Mouse (Mus musculus) forebrain, embryonic 16.5 days (tissue): ENCODE measurements at regions not wholly inside any gene's neighbourhood (a gene's known extent, or its start where the extent isn't known, plus 50 kb on each side); places are given as distances from the start of the nearest gene placed in this dataset.

Source experiments
- ATAC-seq: fragments of 200-750 bp; cut with Nextera tagmentation; 2 replicates; pipeline ENCODE4 v1.8.0; 2017; ENCODE audit warnings: mild to moderate bottlenecking, moderate library complexity
- H3K27ac ChIP-seq: fragments of 300-500 bp; sonication (generic); 2 replicates; pipeline ENCODE4 v1.5.1; 2014; ENCODE audit warnings: low read length, control low read depth
- H3K27me3 ChIP-seq: fragments of 300-500 bp; sonication (generic); replicated peaks from 2 replicates; pipeline ENCODE4 v1.6.1; 2014; ENCODE audit warnings: low read length; ENCODE audit not compliant: control insufficient read depth, insufficient read depth
- H3K36me3 ChIP-seq: fragments of 300-500 bp; sonication (generic); 2 replicates; pipeline ENCODE4 v1.6.1; 2014; ENCODE audit not compliant: control insufficient read depth, insufficient read depth
- H3K4me1 ChIP-seq: fragments of 300-500 bp; sonication (generic); replicated peaks from 2 replicates; pipeline ENCODE4 v1.6.1; 2014; ENCODE audit warnings: low read length; ENCODE audit not compliant: control insufficient read depth, insufficient read depth
- H3K4me2 ChIP-seq: fragments of 300-500 bp; sonication (generic); 2 replicates; pipeline ENCODE4 v1.6.1; 2014; ENCODE audit warnings: mild to moderate bottlenecking, low read length, control low read depth
- H3K4me3 ChIP-seq: fragments of 300-500 bp; sonication (generic); replicated peaks from 2 replicates; pipeline ENCODE4 v1.5.1; 2014; ENCODE audit warnings: mild to moderate bottlenecking, low read length, control low read depth
- H3K9ac ChIP-seq: fragments of 300-500 bp; sonication (generic); replicated peaks from 2 replicates; pipeline ENCODE4 v1.6.1; 2014; ENCODE audit warnings: low read depth, low read length, control low read depth
- H3K9me3 ChIP-seq: fragments of 300-500 bp; sonication (generic); 2 replicates; pipeline ENCODE4 v1.6.1; 2016; ENCODE audit warnings: low read length; ENCODE audit not compliant: control insufficient read depth
- WGBS: fragments of 180-500 bp; shearing (Covaris S2); extraction: QIAGEN DNeasy Blood & Tissue Kit; methylation state at CpG from one replicate; pipeline ENCODE4 v1.1.7; 2014; 5-methylcytosine and 5-hydroxymethylcytosine counted together

DNA sequence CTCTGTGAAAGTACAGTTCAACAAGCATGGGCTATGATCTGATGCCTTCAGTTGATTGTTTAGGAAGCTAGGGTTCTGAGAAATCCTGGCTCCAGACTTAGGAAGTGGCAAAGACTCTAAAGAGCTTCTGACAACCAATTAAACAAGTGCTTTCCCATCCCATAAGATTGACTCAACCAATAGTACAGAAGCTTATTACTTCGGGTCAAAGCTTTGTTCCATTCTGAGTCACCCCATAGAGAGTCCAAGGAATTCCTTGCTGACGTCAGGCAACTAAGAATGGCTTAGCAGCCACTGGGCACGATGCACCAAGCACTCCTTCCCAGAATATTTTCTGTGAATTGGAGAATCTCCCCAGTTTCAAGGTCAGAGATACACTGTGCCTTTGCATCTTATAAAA lies 59.0 kb upstream of the Ntm start:
- ATAC-seq = no peak
- H3K9ac ChIP-seq = no peak overlapping the region
- 38% methylated on average over 3 of the region's 3 CpGs for WGBS
- no peaks in the 10 kb centered on the region for H3K9me3 ChIP-seq
- H3K4me1 ChIP-seq = no peaks in the 10 kb centered on the region; the same call in 1 of the 2 replicates
- no peak overlapping the region for H3K27ac ChIP-seq
- H3K36me3 ChIP-seq = no peaks in the 10 kb centered on the region
- H3K27me3 ChIP-seq = no peaks in the 10 kb centered on the region
- no peak overlapping the region for H3K4me2 ChIP-seq
- no peak overlapping the region for H3K4me3 ChIP-seq

DNA sequence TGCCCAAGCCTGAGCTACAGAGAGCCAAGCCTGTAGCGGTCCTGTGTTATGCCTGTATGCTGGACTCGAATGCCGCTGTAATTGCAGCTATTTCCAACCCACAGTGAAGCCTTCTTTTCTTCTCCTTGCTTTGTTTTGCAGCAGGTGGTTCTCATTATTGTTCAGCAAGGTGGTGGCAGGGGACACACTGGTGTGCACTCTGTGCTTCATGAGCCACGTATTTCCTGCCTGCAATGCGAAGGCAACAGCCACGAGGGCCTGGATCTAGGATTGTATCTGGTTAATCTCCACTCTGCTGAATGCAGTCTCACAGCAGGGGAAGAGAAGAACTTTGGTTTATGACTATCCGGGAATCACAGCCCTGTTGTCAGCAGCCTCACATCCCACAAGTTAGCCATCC lies 62.3 kb upstream of the Ntm start:
- whole genome bisulfite sequencing = 27% methylated on average over 7 of the region's 7 CpGs
- H3K9me3 ChIP-seq = no peaks in the 10 kb centered on the region
- no peak for ATAC-seq
- H3K4me3 ChIP-seq = no peak overlapping the region
- H3K27ac ChIP-seq = no peak overlapping the region
- no peaks in the 10 kb centered on the region for H3K27me3 ChIP-seq
- no peak overlapping the region for H3K9ac ChIP-seq
- H3K4me1 ChIP-seq = no peaks in the 10 kb centered on the region
- no peak overlapping the region for H3K4me2 ChIP-seq
- no peaks in the 10 kb centered on the region for H3K36me3 ChIP-seq

DNA sequence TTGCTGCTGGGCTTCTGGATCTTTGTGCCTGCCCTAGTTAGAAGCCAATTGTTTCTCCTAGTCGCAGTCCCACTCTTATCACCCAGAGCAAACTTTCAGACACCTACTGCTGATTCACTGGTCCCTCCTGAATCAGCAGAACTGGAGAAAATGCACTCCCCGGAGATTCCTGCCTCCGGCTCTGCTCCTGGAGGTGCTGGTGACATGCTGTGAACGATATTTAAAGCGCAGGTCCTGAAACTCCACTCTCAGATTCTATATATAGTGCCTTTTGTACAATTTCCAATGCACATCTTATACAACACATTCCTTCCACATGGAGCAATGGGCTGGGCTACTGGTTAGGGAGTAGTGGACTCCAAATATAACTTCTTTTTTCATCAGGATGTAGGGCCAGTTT lies 64.0 kb upstream of the Ntm start:
- H3K27ac ChIP-seq = no peak overlapping the region
- H3K9ac ChIP-seq = no peak overlapping the region
- 86% methylated on average over 5 of the region's 5 CpGs for WGBS
- H3K4me2 ChIP-seq = no peak overlapping the region
- no peaks in the 10 kb centered on the region for H3K4me1 ChIP-seq
- no peaks in the 10 kb centered on the region for H3K9me3 ChIP-seq
- H3K27me3 ChIP-seq = no peaks in the 10 kb centered on the region
- ATAC-seq = no peak
- no peaks in the 10 kb centered on the region for H3K36me3 ChIP-seq
- no peak overlapping the region for H3K4me3 ChIP-seq

DNA sequence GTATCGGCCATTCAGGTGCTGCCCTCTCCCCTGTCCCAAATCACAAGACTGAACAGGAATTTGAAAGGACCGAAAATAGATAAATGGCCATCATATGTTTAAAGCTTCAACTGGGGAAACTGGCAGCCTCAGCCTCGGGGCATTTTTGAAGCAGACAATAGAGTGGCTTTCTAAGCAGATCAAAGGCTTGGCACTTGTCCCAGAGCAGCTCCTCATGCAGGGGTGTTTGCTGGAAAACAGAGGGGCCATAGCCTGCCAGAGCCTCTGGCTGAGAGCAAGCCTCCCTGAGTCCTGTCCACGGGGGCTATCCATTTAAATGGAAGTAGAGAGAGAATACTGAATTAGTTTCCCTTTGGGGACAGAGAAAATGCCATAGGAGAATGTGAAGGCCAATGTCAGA lies 77.5 kb upstream of the Ntm start:
- no peak overlapping the region for H3K27ac ChIP-seq
- under 1% methylated on average over 4 of the region's 4 CpGs for WGBS
- peak; percentile 59; the same call in 1 of the 2 replicates for ATAC-seq

DNA sequence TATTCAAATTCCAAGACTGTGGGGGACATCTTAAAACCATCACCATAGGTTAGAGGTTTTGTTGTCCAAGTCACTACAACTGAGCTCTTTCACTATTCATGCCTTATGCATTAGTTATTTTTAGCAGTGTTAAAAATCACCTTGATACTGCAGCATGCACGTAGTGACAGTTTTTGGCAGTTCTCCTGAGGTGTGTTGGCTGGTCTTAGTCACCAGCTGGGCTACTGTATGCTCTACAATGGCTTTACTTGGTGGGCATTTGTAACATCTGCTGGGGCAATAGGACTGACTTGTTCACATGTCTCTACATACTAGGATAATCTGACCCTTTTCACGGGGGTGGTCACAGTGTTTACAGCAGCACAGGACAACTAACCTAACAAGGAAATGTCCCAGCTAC lies 101.6 kb upstream of the Ntm start:
- no peak for ATAC-seq
- no peak overlapping the region for H3K4me2 ChIP-seq
- no peak overlapping the region for H3K9ac ChIP-seq
- H3K4me1 ChIP-seq = peaks cover 8% of the 10 kb centered on the region; the same call in 1 of the 2 replicates
- no peak overlapping the region for H3K4me3 ChIP-seq
- H3K27me3 ChIP-seq = no peaks in the 10 kb centered on the region
- no peaks in the 10 kb centered on the region for H3K9me3 ChIP-seq
- WGBS = 75% methylated on average over 2 of the region's 2 CpGs
- H3K27ac ChIP-seq = no peak overlapping the region
- H3K36me3 ChIP-seq = no peaks in the 10 kb centered on the region

More for the DNA sequence above, 77.5 kb upstream of the Ntm start:
- Histone ChIP-seq H3K9ac (no peak overlapping the region), H3K4me2 (no peak overlapping the region), H3K27me3 (no peaks in the 10 kb centered on the region), H3K4me3 (no peak overlapping the region), H3K36me3 (no peaks in the 10 kb centered on the region), H3K9me3 (no peaks in the 10 kb centered on the region), H3K4me1 (0 out of 2 replicates have a peak, but pooled peaks cover 3% of the 10 kb centered on the region)

DNA sequence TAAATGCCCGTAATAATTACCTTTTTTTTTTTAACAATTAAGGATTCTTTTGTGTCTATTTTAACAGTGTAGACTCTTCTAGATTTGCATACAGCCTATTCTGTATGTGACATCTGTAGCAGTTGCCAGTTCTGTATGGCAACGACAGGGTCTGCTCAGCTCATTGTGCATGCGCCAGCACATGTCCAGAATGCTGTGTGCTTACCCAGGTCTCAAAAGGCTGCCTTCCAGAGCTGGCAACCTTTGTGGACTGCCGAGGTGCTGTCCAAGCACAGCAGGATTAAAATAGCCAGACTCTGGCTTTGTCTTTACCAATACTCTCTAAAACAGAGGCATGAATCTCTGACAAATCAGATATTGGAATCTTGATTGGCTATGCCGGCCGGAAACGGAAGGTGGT lies 105.0 kb upstream of the Ntm start:
- no peak overlapping the region for H3K9ac ChIP-seq
- no peaks in the 10 kb centered on the region for H3K36me3 ChIP-seq
- no peak overlapping the region for H3K27ac ChIP-seq
- H3K4me1 ChIP-seq = peaks cover 8% of the 10 kb centered on the region; the same call in 1 of the 2 replicates
- 13% methylated on average over 7 of the region's 7 CpGs for WGBS
- H3K27me3 ChIP-seq = no peaks in the 10 kb centered on the region
- no peaks in the 10 kb centered on the region for H3K9me3 ChIP-seq
- no peak overlapping the region for H3K4me2 ChIP-seq
- peak; percentile 74; the same call in 1 of the 2 replicates for ATAC-seq
- H3K4me3 ChIP-seq = no peak overlapping the region

DNA sequence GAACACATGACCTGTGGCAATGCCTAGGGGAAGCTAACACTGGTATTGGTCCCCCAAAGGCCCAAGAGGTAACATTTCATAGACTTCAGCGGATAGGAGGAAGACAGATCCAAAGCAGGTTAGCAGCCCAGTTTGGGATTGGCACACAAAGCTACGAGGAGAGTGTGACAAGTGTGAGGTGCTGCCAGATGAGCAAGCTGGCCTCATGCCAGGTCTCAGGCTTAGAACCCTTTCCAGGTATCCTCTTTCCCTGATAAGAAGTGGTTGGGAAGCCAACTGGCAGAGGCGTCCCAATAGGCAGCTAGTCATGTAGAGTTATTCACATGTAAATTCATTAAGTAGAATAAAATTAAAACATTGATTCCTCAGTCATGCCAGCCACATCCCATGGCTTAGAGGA lies 112.3 kb upstream of the Ntm start:
- no peak overlapping the region for H3K4me2 ChIP-seq
- 58% methylated on average over 3 of the region's 3 CpGs for WGBS
- H3K4me3 ChIP-seq = no peak overlapping the region
- no peak overlapping the region for H3K9ac ChIP-seq
- no peak overlapping the region for H3K27ac ChIP-seq
- H3K36me3 ChIP-seq = no peaks in the 10 kb centered on the region
- H3K9me3 ChIP-seq = no peaks in the 10 kb centered on the region
- 0 out of 2 replicates have a peak, but pooled peaks cover 2% of the 10 kb centered on the region for H3K4me1 ChIP-seq
- no peak for ATAC-seq
- no peaks in the 10 kb centered on the region for H3K27me3 ChIP-seq

DNA sequence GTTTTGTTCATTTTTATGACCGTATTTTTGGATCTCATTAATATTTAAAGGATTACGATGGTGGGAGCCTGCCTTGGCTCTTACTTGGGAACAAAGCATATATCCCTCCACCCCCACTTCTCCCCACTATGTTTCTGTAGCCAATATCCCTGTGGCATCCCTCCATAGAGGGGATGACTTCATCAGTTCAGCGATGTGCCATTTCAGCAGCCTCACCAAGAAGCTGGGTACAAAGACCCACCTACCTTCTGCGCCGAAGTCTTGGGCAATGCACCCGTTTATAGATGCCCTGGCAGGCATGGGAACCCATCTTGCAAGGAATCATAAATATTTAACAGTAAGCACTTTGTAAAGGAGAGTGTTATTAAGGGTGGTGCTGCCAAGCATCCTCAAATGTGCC lies 113.1 kb upstream of the Ntm start:
- 60% methylated on average over 6 of the region's 6 CpGs for WGBS
- no peak for ATAC-seq
- no peaks in the 10 kb centered on the region for H3K9me3 ChIP-seq
- no peaks in the 10 kb centered on the region for H3K36me3 ChIP-seq
- no peak overlapping the region for H3K4me2 ChIP-seq
- H3K27ac ChIP-seq = no peak overlapping the region
- H3K4me3 ChIP-seq = no peak overlapping the region
- no peaks in the 10 kb centered on the region for H3K27me3 ChIP-seq
- H3K9ac ChIP-seq = no peak overlapping the region
- H3K4me1 ChIP-seq = 0 out of 2 replicates have a peak, but pooled peaks cover 2% of the 10 kb centered on the region

DNA sequence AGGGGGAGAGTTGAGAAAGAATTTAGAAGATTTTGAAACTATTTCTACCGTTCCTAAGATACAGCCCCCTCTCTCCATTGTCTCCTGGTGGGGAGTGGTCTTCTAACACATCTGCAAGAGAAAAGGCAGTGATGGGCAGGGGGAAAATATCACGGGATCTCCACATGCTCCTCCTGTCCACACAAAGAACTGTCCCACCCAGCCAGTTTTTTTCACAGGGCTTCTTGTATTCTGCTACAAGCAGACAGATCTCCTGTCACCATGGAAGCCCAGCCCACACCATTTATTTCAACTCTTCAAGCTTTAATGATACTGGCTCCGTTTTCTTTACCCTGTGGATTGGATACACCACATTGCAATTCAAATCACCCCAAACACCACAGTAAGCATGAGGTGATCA lies 113.5 kb upstream of the Ntm start:
- no peak overlapping the region for H3K4me3 ChIP-seq
- H3K27ac ChIP-seq = no peak overlapping the region
- no peaks in the 10 kb centered on the region for H3K9me3 ChIP-seq
- H3K4me1 ChIP-seq = 0 out of 2 replicates have a peak, but pooled peaks cover 2% of the 10 kb centered on the region
- H3K27me3 ChIP-seq = no peaks in the 10 kb centered on the region
- no peak overlapping the region for H3K4me2 ChIP-seq
- H3K9ac ChIP-seq = no peak overlapping the region
- no peak for ATAC-seq
- 33% methylated on average over 3 of the region's 3 CpGs for WGBS
- H3K36me3 ChIP-seq = no peaks in the 10 kb centered on the region

DNA sequence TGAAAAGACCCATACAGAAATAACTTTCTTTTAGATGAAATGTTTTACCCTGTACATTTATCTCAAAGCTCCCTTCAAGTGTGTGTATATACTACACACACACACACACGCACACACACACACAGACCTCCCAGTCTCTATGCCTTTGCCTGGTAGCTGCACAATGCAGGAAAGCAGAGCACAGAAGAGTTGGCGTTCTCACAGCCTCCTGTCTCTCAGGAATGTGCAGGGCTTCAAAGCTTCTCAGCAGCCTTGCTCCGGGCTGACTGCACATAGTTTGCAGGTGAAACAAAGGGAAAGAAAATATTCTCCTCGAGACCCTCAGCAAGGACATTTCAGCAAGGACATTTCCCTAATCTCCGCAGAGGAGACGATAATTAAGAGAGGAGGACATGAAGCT lies 139.0 kb upstream of the Ntm start:
- Histone ChIP-seq H3K4me2 (no peak overlapping the region), H3K27me3 (no peaks in the 10 kb centered on the region), H3K27ac (no peak overlapping the region), H3K4me1 (peaks cover 11% of the 10 kb centered on the region; the same call in 1 of the 2 replicates), H3K4me3 (no peak overlapping the region), H3K36me3 (no peaks in the 10 kb centered on the region), H3K9ac (no peak overlapping the region), H3K9me3 (no peaks in the 10 kb centered on the region)
- WGBS = 30% methylated on average over 6 of the region's 6 CpGs
- ATAC-seq = no peak
